10 mouse cellular contexts compared by ENCODE assay signal in the genomic region with DNA sequence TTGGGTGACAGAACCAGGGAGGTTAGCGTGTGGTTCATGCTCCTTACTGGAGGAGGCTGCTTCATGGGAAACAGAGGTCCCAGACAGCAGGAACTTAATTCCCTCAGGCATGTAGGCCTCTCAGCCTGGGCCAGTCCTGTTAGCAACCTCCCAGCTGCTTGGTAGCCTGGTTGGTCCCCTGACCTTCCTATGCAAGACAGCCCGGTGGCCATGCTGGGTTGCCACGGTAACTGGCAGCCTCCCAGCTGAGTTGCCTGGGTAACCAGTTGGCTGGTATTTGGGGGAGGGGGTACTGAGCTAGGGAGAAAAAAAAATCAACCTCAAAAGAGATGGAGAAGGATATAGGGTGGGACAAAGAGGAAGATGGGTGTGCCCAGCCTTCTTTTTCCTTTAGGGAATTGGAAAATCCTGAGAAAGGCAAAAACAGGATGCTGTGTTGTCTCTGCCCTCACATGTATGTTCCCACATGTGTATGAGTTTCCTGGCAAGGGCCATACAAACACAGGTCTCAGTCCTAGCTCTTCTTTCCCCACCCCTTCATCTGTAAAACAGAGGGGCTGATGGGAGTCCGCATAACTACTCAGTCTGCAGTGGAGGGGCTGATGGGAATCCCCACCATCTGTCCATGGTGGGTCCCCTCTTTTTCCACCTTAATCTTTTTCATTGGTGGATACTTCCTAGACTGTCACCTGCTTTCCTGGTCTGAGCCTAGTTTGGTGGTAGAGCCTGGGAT. TPM values are rescaled to one million over a fixed set of nuclear protein-coding genes. Genes with fewer than 3 reads are reported as not detected.
A peak's percentile ranks its signal among the peaks of the same experiment; 100 is the strongest.
DNase-seq lines count a peak whose midpoint lies in the region; ATAC-seq lines count a peak whose summit lies in the region.
"Had no signal": no experiment of that assay in that cellular context is flagged by ENCODE, and none has a peak within 500 bp of the region (broad histone marks: within the 10 kb centered on the region; RNA-seq: fewer than 3 reads in every experiment).

No protein-coding gene starts in this region.

- peak overlapping the region; percentile 30 for H3K4me2 ChIP-seq in forebrain, embryonic 14.5 days (ENCODE audit: low read length)
- peak overlapping the region; percentile 36 for H3K4me2 ChIP-seq in midbrain, embryonic 12.5 days (replicated peaks)
- H3K4me2 ChIP-seq: liver, embryonic 15.5 days had no signal

- H3K27me3 ChIP-seq in heart, embryonic 10.5 days (ENCODE audit: insufficient read depth, poor library complexity, severe bottlenecking) = peaks cover 8% of the 10 kb centered on the region; the same call in 1 of the 2 replicates
- no peaks in the 10 kb centered on the region; the same call in 1 of the 2 replicates for H3K27me3 ChIP-seq in forebrain, embryonic 14.5 days (replicated peaks; ENCODE audit: control insufficient read depth, insufficient read depth, low read length)
- H3K27me3 ChIP-seq in midbrain, embryonic 12.5 days = no peaks in the 10 kb centered on the region

- no peak for DNase-seq in heart, embryonic 10.5 days (ENCODE audit: low spot score)
- DNase-seq in heart, postnatal 10 days = no peak
- DNase-seq in ZHBTc4 (ENCODE audit: low read depth, low spot score) = peak; percentile 47
- peak; percentile 93 for DNase-seq in forebrain, embryonic 14.5 days (ENCODE audit: low spot score)
- no peak for DNase-seq in ovary, postnatal 14 days (ENCODE audit: low spot score)
- DNase-seq in adrenal gland, postnatal 14 days = no peak
- DNase-seq in lung, adult 18-20 months = no peak
- DNase-seq: cerebellum, adult 11 months had no signal

- 16% methylated on average over 4 of the region's 4 CpGs for WGBS in heart, embryonic 10.5 days
- 4% methylated on average over 4 of the region's 4 CpGs for WGBS in forebrain, embryonic 14.5 days
- WGBS in midbrain, embryonic 12.5 days = 3% methylated on average over 4 of the region's 4 CpGs

- intact Hi-C loops in heart, postnatal 10 days (cut with DNase I) = loop anchor here (2.0 kb wide), 2 partner anchors 21 to 71 kb away; no protein-coding TSS in a partner anchor

- peak; percentile 84 for ATAC-seq in forebrain, embryonic 14.5 days
- peak; percentile 94 for ATAC-seq in midbrain, embryonic 12.5 days (ENCODE audit: low FRiP score, low read depth)

- H3K9me3 ChIP-seq in heart, embryonic 10.5 days = no peaks in the 10 kb centered on the region
- no peaks in the 10 kb centered on the region for H3K9me3 ChIP-seq in forebrain, embryonic 14.5 days (replicated peaks; ENCODE audit: control insufficient read depth, low read length)
- no peaks in the 10 kb centered on the region for H3K9me3 ChIP-seq in midbrain, embryonic 12.5 days
- H3K9me3 ChIP-seq: liver, embryonic 15.5 days had no signal

- peak overlapping the region; percentile 45; the same call in 1 of the 2 replicates for H3K27ac ChIP-seq in heart, embryonic 10.5 days
- peak overlapping the region; percentile 90 for H3K27ac ChIP-seq in forebrain, embryonic 14.5 days (ENCODE audit: low read depth, low read length)
- H3K27ac ChIP-seq in midbrain, embryonic 12.5 days (replicated peaks) = peak overlapping the region; percentile 96
- H3K27ac ChIP-seq: liver, embryonic 15.5 days had no signal

- no peak overlapping the region for H3K4me3 ChIP-seq in heart, embryonic 10.5 days
- H3K4me3 ChIP-seq in forebrain, embryonic 14.5 days (ENCODE audit: low read depth, low read length) = no peak overlapping the region
- H3K4me3 ChIP-seq in midbrain, embryonic 12.5 days = no peak overlapping the region
- H3K4me3 ChIP-seq: liver, embryonic 15.5 days had no signal

- H3K4me1 ChIP-seq in heart, embryonic 10.5 days = peaks cover 17% of the 10 kb centered on the region
- peaks cover 35% of the 10 kb centered on the region for H3K4me1 ChIP-seq in forebrain, embryonic 14.5 days (ENCODE audit: control insufficient read depth, insufficient read depth, low read length)
- H3K4me1 ChIP-seq in midbrain, embryonic 12.5 days = peaks cover 57% of the 10 kb centered on the region

- H3K36me3 ChIP-seq in heart, embryonic 10.5 days = no peaks in the 10 kb centered on the region
- no peaks in the 10 kb centered on the region for H3K36me3 ChIP-seq in forebrain, embryonic 14.5 days (ENCODE audit: control insufficient read depth, insufficient read depth, low read length)
- peaks cover 8% of the 10 kb centered on the region; the same call in 1 of the 2 replicates for H3K36me3 ChIP-seq in midbrain, embryonic 12.5 days
- H3K36me3 ChIP-seq: liver, embryonic 15.5 days had no signal

- no peak overlapping the region for H3K9ac ChIP-seq in forebrain, embryonic 14.5 days (ENCODE audit: low read length)
- H3K9ac ChIP-seq in midbrain, embryonic 12.5 days (replicated peaks) = peak overlapping the region; percentile 34
- H3K9ac ChIP-seq: liver, embryonic 15.5 days had no signal

RNA-seq across cellular contexts. Expression of a gene that starts 24.1 kb away (rescaled TPM):
- 13.5 and 14.2 TPM in 2 replicates for polyA plus RNA-seq in heart, embryonic 10.5 days (2016; fragmentation: Nextera tagmentation; extraction: Ambion mirVana)
- 10 to 100 TPM; 58.1 to 68.9 TPM for total RNA-seq in heart, postnatal 10 days (2021)
- 7.3 and 9.7 TPM in 2 replicates for polyA plus RNA-seq in forebrain, embryonic 14.5 days (2014; fragmentation: Nextera tagmentation; extraction: Ambion mirVana)
- polyA plus RNA-seq in midbrain, embryonic 12.5 days (2016; fragmentation: Nextera tagmentation; extraction: Ambion mirVana) = 27.7 and 36.1 TPM in 2 replicates
- total RNA-seq in adrenal gland, postnatal 14 days (2021) = 15.4 and 21.6 TPM in 2 replicates

RNA-seq across cellular contexts. Expression of a gene that starts 57.2 kb away (rescaled TPM):
- 44.9 and 46.1 TPM in 2 replicates for polyA plus RNA-seq in heart, embryonic 10.5 days (2016; fragmentation: Nextera tagmentation; extraction: Ambion mirVana)
- total RNA-seq in heart, postnatal 10 days (2021) = 10 to 100 TPM; 38.2 to 42.1 TPM
- polyA plus RNA-seq in forebrain, embryonic 14.5 days (2014; fragmentation: Nextera tagmentation; extraction: Ambion mirVana) = 26.6 and 31.6 TPM in 2 replicates
- polyA plus RNA-seq in midbrain, embryonic 12.5 days (2016; fragmentation: Nextera tagmentation; extraction: Ambion mirVana) = 52.7 and 57.9 TPM in 2 replicates
- 84.9 and 95.0 TPM in 2 replicates for total RNA-seq in adrenal gland, postnatal 14 days (2021)

Comparison
In these comparisons a context has a peak if more than half of its experiments do, and no peak if none do; other contexts are left out.
1. DNase-seq: peak in ZHBTc4 (single experiment) and forebrain, embryonic 14.5 days (single experiment); none in heart, embryonic 10.5 days (single experiment), heart, postnatal 10 days (0 of 2), ovary, postnatal 14 days (single experiment), adrenal gland, postnatal 14 days (single experiment) and lung, adult 18-20 months (0 of 2).
2. H3K27ac ChIP-seq: peak in every context shown above with its lines; median percentile 96 in midbrain, embryonic 12.5 days; 90 in forebrain, embryonic 14.5 days; 45 in heart, embryonic 10.5 days.